Mouse (Mus musculus): ENCODE measurements around the gene Sema6d.

- TF ChIP-seq CTCF (IDR thresholded peaks at IDR 0.05; ENCODE audit: low read depth, low read length) = no peak
- no peak for TF ChIP-seq GATA1 (IDR thresholded peaks at IDR 0.05; ENCODE audit: borderline replicate concordance, low read length)
These were observed 181.4 kb downstream of the Sema6d start for GRCm38 (mm10) chr2:124271156-124271555.
